Mouse (Mus musculus): Measurements from ENCODE around the gene Dpm3. TPM values are rescaled to one million over a fixed set of nuclear protein-coding genes. Genes with fewer than 3 reads are reported as not detected.

Gene Dpm3
- total and polyA plus RNA-seq, 3 experiments: 237 to 271 TPM; not detected in 1

DNA sequence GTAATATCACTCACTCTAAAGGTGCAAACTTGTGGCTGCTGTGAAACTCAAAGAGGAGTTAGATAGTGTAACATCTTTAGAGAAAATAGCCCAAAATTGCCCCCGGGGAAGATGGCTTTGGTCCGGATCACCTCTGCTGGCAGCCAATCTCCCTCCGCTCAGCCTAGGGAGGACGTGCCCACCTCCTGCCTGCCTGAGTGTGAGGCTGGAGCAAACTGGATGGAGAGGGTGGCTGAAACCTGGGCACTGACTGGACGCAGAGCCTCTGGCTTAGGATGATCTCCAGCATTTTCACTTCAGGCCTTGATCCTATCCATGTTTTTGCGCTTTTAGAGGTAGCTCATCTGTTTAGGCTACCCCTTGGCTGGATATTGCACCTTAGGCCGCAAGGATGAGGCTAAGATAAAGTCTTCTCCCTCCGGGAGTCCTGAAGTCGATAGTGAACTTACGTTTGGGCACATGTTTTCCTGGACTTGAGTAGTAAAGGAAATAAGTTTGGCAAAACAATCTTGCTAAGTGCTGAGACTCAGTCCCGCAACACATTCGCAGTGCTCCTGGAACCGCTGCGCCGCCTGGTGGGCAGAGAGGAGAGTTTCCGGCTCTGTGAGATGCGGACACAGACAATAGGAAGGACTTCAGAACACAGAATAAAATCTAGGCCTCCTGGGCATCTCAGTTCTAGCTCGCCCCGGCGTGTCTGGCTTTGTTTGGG, 22.6 kb downstream of the Dpm3 start (continued):
- peak; percentile 99 for TF ChIP-seq SMC3 (IDR thresholded peaks at IDR 0.05; ENCODE audit: low read depth, low read length)
- no peak for TF ChIP-seq CHD1 (IDR thresholded peaks at IDR 0.05; ENCODE audit: low read depth, low read length)
- TF ChIP-seq NRF1 (IDR thresholded peaks at IDR 0.05; ENCODE audit: insufficient read depth, low read depth, low read length, poor library complexity, severe bottlenecking): no peak

DNA sequence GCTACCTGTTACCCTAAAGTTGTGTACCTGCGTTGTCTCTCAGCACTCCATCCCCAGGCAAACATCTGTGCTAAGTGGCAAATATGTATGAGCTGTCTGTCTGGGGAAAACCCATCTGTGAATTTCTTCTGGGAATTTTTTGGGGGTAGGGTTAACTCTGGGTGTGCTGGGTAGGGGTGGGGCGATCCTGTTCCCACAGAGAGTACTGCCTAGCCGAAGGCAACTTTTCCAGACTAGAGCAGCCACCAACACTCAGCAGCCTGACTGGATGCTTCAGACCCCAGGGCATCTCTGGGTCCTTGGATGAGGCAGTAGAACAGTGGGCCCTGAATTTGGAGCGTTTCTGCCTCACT, 23.1 kb downstream of the Dpm3 start:
- Histone ChIP-seq H3K4me1 (ENCODE audit: control insufficient read depth in 1 of 2, insufficient read depth in 2 of 2, low read length in 2 of 2) (0 out of 4 replicates have a peak, but pooled peaks cover 0 to 6% of the 10 kb centered on the region in 2 experiments), H3K27me3 (ENCODE audit: control insufficient read depth in 1 of 2, insufficient read depth in 2 of 2, low read length in 2 of 2) (peaks cover 31 to 41% of the 10 kb centered on the region in 2 experiments), H3K9me3 (replicated peaks; ENCODE audit: insufficient read depth, low read length) (no peaks in the 10 kb centered on the region), H3K27ac (ENCODE audit: control insufficient read depth, low read depth, low read length) (no peak overlapping the region), H3K79me2 (ENCODE audit: control insufficient read depth, insufficient read depth, low read length, poor library complexity) (no peaks in the 10 kb centered on the region), H3K9ac (ENCODE audit: control insufficient read depth, low read depth, low read length, poor library complexity, severe bottlenecking) (no peak overlapping the region), H3K4me3 (ENCODE audit: control insufficient read depth in 1 of 2, insufficient read depth in 1 of 2, low read depth in 2 of 2, low read length in 2 of 2) (no peak overlapping the region), H3K36me3 (ENCODE audit: control insufficient read depth in 1 of 2, insufficient read depth in 2 of 2, low read length in 2 of 2) (no peaks in the 10 kb centered on the region)
- TF ChIP-seq MEF2A (IDR thresholded peaks at IDR 0.05; ENCODE audit: extremely low read depth, insufficient replicate concordance, low read depth, low read length, poor library complexity, severe bottlenecking): no peak
- TF ChIP-seq KAT2A (conservative IDR thresholded peaks at IDR 0.05; ENCODE audit: low read depth, low read length): no peak
- TF ChIP-seq HCFC1 (IDR thresholded peaks at IDR 0.05; ENCODE audit: low read depth, low read length): no peak
- TF ChIP-seq UBTF (IDR thresholded peaks at IDR 0.05; ENCODE audit: borderline replicate concordance, insufficient read depth, low read depth, low read length): no peak
- no peak for TF ChIP-seq ZC3H11A (IDR thresholded peaks at IDR 0.05; ENCODE audit: low read depth, low read length)
- TF ChIP-seq CHD2 (IDR thresholded peaks at IDR 0.05; ENCODE audit: low read length): no peak
- DNase-seq (ENCODE audit: low read depth, low spot score): no peak

DNA sequence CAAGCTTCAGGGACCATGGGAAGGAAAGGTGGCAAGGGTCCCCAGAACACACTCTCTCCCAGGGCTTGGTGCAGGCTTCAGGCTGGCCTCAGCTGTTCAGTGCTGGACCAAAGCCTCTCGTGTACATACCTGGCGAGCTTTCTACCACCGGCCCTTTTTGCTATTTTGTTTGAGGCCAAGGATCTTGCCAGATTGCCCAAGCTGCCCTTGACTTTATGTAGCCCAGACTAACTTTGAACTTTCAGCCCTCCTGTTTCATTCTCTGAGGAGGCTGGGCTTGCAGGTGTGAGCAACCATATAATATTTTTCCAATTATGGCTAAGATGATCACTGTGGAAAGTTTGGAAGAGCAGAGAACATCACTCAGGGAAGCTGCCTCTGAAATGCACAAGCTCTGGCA, 25.1 kb downstream of the Dpm3 start:
- peaks cover 19 to 30% of the 10 kb centered on the region in 2 experiments for H3K27me3 ChIP-seq (ENCODE audit: control insufficient read depth in 1 of 2, insufficient read depth in 2 of 2, low read length in 2 of 2)
- no peak for TF ChIP-seq RCOR1 (IDR thresholded peaks at IDR 0.05; ENCODE audit: low read depth, low read length)
- TF ChIP-seq ZKSCAN1 (IDR thresholded peaks at IDR 0.05; ENCODE audit: low read depth, low read length): no peak
- no peak for TF ChIP-seq SMC3 (IDR thresholded peaks at IDR 0.05; ENCODE audit: low read depth, low read length)
- no peak for TF ChIP-seq BHLHE40 (IDR thresholded peaks at IDR 0.05; ENCODE audit: borderline replicate concordance, low read depth, low read length)
- H3K36me3 ChIP-seq (ENCODE audit: control insufficient read depth in 1 of 2, insufficient read depth in 2 of 2, low read length in 2 of 2): no peaks in the 10 kb centered on the region
- H3K9ac ChIP-seq (ENCODE audit: control insufficient read depth, low read depth, low read length, poor library complexity, severe bottlenecking): no peak overlapping the region
- H3K4me1 ChIP-seq (ENCODE audit: control insufficient read depth in 1 of 2, insufficient read depth in 2 of 2, low read length in 2 of 2): 0 out of 4 replicates have a peak, but pooled peaks cover 0 to 6% of the 10 kb centered on the region in 2 experiments
- H3K9me3 ChIP-seq (replicated peaks; ENCODE audit: insufficient read depth, low read length): no peaks in the 10 kb centered on the region
- no peak for DNase-seq (ENCODE audit: low read depth, low spot score)
- H3K4me3 ChIP-seq (ENCODE audit: control insufficient read depth in 1 of 2, insufficient read depth in 1 of 2, low read depth in 2 of 2, low read length in 2 of 2): no peak overlapping the region
- H3K27ac ChIP-seq (ENCODE audit: control insufficient read depth, low read depth, low read length): no peak overlapping the region
- no peaks in the 10 kb centered on the region for H3K79me2 ChIP-seq (ENCODE audit: control insufficient read depth, insufficient read depth, low read length, poor library complexity)

All from MEL (cell line).